Mouse (Mus musculus) hematopoietic multipotent progenitor cell, adult 10-12 weeks (in vitro differentiated cells): Measurements from ENCODE around the gene Olfr229. TPM values are rescaled to one million over a fixed set of nuclear protein-coding genes. Genes with fewer than 3 reads are reported as not detected.

Experiments
- polyA plus RNA-seq: library from polyadenylated mRNA; stranded (reverse); fragments of >175 nt; gene quantifications from 2 replicates; pipeline ENCODE4 v1.2.3, GENCODE M21; 2012; ENCODE audit warnings: low replicate concordance

The Olfr229 gene
- not detected in 2 replicates for polyA plus RNA-seq

DNA sequence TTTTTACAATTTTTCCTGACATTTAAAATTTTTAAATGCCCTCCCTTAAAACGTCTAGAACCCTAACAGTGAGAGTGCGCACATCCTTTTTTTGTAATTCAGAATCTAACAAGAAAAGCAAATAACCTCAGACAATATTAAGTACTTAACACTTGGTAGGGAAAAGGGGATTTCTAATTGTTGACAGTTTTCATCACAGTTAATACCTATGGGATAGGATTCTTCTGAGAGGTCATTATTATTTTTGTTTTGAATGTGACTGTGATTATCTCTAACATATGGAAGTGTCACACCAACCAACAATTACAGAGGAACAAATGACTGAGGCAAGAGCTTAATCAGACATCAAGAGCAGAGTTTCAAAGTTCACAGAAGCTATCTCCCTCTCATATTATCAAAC lies at the start of gene Olfr229:
TSS of gene Olfr229 (plus strand) at position 301 of the 400 bp plus-strand sequence.

DNA sequence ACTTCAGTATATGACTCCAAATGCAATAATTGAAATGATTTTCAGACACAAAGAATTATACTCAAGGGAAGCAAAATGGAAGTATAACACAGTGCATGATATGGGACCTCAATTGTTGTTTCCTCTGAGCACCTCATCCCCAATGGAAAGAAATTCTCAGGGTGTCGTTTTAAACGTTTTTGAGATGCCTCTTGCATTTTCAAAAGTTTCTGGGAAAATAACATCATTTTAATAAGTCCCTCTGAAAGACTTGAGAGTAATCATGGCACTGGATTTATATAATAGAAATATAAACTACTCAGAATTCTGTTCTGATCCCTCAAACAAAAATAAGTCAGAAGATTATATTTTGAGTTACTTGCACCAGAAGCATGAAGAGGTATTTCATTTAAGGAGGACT lies 41.0 kb upstream of the Olfr229 start, which contains the start of gene Olfr972:
TSS of gene Olfr972 (plus strand) at position 301 of the 400 bp plus-strand sequence.

DNA sequence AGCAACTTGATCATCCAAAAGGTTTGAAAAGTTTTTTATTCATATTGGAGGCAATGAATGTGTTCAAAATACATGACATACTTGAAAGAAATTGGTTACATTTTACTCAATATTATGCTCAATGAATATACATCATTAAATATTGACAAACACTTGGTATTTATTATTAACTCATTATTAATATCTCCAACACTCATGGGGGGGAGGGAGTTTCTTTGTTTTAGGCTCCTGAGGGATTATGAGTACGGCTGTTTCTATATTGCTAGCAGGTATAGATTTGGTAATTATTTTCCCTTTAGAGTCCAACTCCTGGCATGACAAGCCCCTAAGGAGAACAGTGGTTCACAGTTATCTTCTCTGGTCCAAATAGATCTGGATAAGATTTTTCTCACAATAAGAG lies 30.1 kb downstream of the Olfr229 start, which contains the start of gene Olfr974:
TSS of gene Olfr974 (plus strand) at position 301 of the 400 bp plus-strand sequence.

DNA sequence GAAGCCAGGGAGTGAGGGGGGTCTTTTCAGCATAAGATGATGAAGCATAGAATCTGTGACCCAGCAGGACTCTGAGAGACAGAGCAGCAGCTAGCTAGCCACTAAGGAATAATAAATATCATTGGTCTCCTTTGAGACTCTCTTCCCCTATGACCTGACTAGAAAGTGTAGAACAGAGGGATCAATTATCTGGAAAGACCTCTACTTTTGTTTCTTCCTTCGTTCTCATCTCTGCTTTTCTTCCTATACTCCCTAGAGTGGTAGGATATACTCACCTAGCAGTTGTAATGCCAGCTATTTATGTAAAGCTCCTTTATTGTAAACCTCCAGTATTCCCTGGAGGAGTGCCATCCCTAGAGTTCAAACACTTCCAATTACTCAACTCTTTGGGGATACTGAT lies 44.8 kb downstream of the Olfr229 start, which contains the start of gene Olfr975:
TSS of gene Olfr975 (minus strand) at position 101 of the 400 bp plus-strand sequence.

DNA sequence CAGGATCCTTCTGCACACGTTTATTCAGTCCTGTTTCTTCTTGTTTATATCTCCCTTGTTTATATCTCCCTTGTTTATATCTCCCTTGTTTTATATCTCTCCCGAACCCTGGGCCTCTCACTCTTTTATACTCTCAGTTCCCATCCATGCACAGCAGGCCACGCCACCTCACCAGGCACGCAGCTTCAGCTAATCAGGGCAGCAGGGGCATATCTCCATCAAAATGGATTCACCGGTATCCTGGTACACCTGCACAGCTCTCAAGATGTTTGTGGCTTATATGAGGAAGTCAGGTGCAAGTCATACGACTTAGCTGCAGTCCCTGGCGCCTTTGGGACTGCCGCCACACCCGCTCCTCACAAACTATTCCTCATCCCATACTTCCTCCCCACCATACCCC lies 53.9 kb downstream of the Olfr229 start, which contains the start of gene Olfr976:
TSS of gene Olfr976 (minus strand) at position 101 of the 400 bp plus-strand sequence.

Other genes starting within 250 kb of the Olfr229 start
- gene Olfr963, start 240.1 kb upstream of the Olfr229 start, polyA plus RNA-seq, result not detected in 2 replicates
- gene Olfr149, start 200.2 kb upstream of the Olfr229 start, polyA plus RNA-seq, result not detected in 2 replicates
- not detected in 2 replicates for gene Olfr965, start 196.0 kb upstream of the Olfr229 start, polyA plus RNA-seq
- gene Olfr150, start 176.4 kb upstream of the Olfr229 start, polyA plus RNA-seq, result not detected in 2 replicates
- not detected in 2 replicates for gene Olfr967, start 161.1 kb upstream of the Olfr229 start, polyA plus RNA-seq
- gene Olfr968, start 124.1 kb upstream of the Olfr229 start, polyA plus RNA-seq, result not detected in 2 replicates
- not detected in 2 replicates for gene Olfr969, start 116.4 kb upstream of the Olfr229 start, polyA plus RNA-seq
- gene Olfr970, start 98.5 kb upstream of the Olfr229 start, polyA plus RNA-seq, result not detected in 2 replicates
- not detected in 2 replicates for gene Olfr971, start 70.5 kb upstream of the Olfr229 start, polyA plus RNA-seq
- gene Olfr972, start 40.9 kb upstream of the Olfr229 start, polyA plus RNA-seq, result not detected in 2 replicates
- gene Olfr974, start 30.2 kb downstream of the Olfr229 start, polyA plus RNA-seq, result not detected in 2 replicates
- gene Olfr975, start 44.7 kb downstream of the Olfr229 start, polyA plus RNA-seq, result 0.05 TPM in 1 of 2 replicates, not detected in the other
- not detected in 2 replicates for gene Olfr976, start 53.8 kb downstream of the Olfr229 start, polyA plus RNA-seq
- gene Olfr978, start 84.8 kb downstream of the Olfr229 start, polyA plus RNA-seq, result not detected in 2 replicates
- not detected in 2 replicates for gene Olfr979, start 96.1 kb downstream of the Olfr229 start, polyA plus RNA-seq
- gene Olfr980, start 102.2 kb downstream of the Olfr229 start, polyA plus RNA-seq, result not detected in 2 replicates
- gene Olfr981, start 114.1 kb downstream of the Olfr229 start, polyA plus RNA-seq, result not detected in 2 replicates
- not detected in 2 replicates for gene Olfr982, start 166.5 kb downstream of the Olfr229 start, polyA plus RNA-seq
- not detected in 2 replicates for gene Olfr983, start 186.3 kb downstream of the Olfr229 start, polyA plus RNA-seq
- not detected in 2 replicates for gene Olfr984, start 206.9 kb downstream of the Olfr229 start, polyA plus RNA-seq
- not detected in 2 replicates for gene Olfr985, start 222.8 kb downstream of the Olfr229 start, polyA plus RNA-seq
- gene Tmem225, start 240.8 kb downstream of the Olfr229 start, polyA plus RNA-seq, result not detected in 2 replicates